Mouse (Mus musculus) hindlimb bud, embryonic 11.5 days (tissue): ENCODE measurements around the gene Hhipl1.

Source experiments
- DNase-seq: peaks from one replicate; pipeline ENCODE4 v3.0.0-alpha.2; 2012; ENCODE audit warnings: low read depth, low spot score; ENCODE audit errors: extremely low spot score

Hhipl1 gene

DNA sequence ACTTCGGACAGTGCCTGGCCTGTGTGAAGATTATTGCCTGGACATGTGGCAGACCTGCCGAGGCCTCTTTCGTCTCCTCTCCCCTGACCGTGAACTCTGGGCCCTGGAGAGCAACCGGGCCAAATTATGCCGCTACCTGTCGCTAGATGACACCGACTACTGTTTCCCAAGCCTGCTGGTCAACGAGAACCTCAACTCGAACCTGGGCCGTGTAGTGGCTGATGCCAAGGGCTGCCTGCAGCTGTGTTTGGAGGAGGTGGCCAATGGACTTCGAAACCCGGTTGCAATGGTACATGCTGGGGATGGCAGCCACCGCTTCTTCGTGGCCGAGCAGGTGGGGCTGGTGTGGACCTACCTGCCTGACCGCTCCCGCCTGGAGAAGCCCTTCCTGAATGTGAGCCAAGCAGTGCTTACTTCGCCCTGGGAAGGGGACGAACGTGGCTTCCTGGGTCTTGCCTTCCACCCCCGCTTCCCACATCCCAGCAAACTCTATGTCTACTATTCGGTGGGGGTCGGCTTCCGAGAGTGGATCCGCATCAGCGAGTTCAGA lies 5.7 kb downstream of the Hhipl1 start:
- no peak for DNase-seq

DNA sequence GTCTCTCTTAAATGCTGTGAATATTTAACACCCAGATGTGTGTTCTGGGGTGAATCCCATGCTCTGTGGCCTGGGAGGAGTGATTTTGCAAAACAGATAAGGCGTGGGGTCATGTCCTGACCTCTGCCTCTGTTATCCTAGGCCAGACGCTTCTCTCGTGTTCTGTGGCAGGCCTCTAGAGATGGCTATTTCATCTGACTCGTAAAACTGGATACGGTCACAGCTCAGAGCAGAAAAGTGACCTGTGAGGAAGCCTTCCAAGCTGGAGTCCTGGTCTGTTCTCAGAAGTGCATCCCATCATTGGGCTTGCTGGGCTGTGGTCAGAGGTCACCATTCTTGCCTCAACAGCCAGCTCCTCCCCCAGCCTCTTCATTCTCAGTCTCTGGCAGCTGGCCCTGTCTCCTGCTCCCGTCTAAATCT lies 6.4 kb downstream of the Hhipl1 start:
- DNase-seq, result no peak

- DNase-seq, result no peak
Observed at GRCm38 (mm10) chr12:108313244-108313772, 7.2 kb downstream of the Hhipl1 start.

- no peak for DNase-seq
Observed at GRCm38 (mm10) chr12:108315818-108316217, 9.7 kb downstream of the Hhipl1 start.

- DNase-seq, result no peak
Observed at GRCm38 (mm10) chr12:108316655-108317054, 10.6 kb downstream of the Hhipl1 start.

DNA sequence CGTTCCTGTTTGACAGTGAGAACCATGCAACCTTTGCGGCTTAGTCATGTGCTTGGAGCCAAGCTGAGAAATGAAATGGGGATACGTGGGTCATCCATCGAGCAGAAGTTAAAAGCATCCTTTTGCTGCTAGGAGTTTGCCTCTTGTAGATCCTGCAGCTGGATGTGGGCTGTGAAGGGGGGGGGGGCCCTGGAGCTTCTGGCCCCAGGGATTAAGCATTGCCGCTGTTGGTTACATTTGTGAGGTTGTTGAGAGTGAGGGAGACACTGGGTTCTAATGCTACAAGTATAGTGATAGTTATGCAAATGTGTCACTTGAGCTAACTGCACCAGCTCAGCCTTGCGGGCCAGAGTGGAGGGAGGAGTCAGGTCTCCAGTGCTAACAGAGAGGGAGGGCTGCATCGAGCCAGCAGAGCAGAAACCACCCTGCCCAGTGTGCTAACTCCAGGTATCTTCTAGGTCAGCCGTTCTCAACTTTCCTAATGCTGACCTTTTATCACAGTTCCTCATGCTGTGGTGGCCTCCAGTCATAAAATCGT lies 11.2 kb downstream of the Hhipl1 start:
- no peak for DNase-seq

- no peak for DNase-seq
Observed at GRCm38 (mm10) chr12:108317826-108318430, 11.9 kb downstream of the Hhipl1 start.

- DNase-seq, result no peak
Observed at GRCm38 (mm10) chr12:108318499-108318898, 12.4 kb downstream of the Hhipl1 start.

GRCm38 (mm10) chr12:108320096-108320495 lies 14.0 kb downstream of the Hhipl1 start:
- no peak for DNase-seq

DNA sequence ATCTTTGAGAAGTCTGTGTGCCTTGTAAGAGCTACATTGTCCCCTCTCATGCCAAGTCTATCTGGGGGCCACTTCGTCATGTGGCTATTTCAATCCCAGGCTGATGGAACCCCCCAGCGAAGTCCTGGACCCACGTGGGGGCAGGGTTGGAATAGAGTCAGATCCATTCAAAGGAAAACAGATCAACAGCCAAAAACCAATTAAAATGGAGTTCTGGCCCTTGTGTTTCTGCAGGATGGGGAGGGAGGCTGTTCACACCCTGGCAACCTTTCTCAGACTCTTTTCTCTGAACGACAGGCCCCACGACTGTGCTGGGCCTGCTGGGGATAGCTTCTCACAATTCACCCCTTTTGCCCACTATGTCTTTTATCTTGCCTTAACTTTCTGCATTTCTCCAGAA lies 20.3 kb downstream of the Hhipl1 start:
- DNase-seq, result no peak

GRCm38 (mm10) chr12:108327889-108328491 lies 21.9 kb downstream of the Hhipl1 start:
- no peak for DNase-seq

GRCm38 (mm10) chr12:108333056-108333455 lies 27.0 kb downstream of the Hhipl1 start:
- peak; percentile 37 for DNase-seq

DNA sequence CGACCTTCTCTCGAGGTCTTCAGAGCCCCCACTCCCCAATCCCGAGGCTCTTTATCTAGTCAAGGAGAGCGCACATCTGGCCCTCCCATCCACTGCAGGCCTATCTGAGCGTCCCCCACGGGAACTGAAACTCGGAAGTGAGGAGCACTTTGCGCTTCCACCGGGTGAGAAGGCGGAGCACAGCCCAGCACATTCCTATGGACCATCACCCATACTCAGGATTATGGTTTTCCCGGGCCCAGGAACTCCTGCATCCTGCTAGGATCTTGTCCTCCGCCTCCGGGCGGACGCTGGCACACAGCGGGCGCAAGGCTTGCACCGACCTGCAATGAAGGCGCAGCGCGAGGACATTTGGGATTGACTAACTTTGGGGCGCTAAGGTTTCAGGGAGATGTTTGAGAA lies 27.4 kb downstream of the Hhipl1 start:
- DNase-seq, result no peak

DNA sequence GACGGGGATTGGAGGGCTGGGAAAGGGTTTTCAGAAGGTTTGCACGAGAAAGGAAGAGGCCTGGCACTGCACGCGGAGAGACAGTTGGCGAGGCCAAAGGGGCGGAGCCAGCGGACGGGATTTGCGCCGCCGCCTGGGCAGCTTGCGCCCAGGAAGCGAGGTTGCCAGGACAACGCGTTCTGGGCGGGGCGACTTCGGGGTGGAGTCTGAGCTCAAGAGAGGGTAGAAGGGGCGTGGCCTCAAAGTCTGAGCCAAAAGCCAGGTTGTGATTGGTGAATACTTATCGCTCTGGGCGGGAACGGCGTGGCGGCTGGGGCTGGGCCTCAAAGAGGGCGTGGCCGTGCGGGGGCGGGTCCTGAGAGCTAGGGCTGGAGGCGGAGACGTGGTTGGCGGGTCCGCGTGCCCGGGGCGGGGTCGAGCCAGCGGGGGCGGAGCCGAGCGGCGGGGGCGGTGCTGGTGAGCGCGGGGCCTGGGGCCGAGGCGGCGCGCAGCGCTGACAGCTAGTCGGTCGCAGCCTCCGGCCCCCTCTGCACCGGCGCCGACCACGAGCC lies 27.9 kb downstream of the Hhipl1 start, which contains the start of gene Cyp46a1:
TSS of gene Cyp46a1 (plus strand) at position 487 of the 551 bp plus-strand sequence.
- DNase-seq, result peak; percentile 91

DNA sequence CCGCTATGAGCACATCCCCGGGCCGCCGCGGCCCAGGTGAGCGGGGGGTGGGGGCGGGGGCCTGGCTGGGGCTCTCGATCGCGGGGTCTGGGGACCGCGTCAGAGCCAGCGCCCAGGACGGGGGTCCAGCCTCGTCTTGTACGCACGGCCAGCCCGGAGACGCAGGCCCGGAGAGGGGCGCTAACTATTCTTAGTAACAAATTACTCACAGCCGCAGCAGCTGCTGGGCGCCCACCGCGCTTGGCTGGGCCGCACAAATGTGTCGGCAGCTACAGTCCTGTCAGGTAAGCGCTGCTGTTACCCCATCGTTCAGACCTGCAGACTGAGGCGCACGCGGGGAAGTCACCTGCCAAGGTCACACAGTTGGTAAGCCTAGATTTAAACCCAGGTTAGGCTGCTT lies 28.5 kb downstream of the Hhipl1 start:
- DNase-seq, result no peak

- peak; percentile 44 for DNase-seq
Observed at GRCm38 (mm10) chr12:108338572-108339190, 32.6 kb downstream of the Hhipl1 start.

- DNase-seq, result no peak
Observed at GRCm38 (mm10) chr12:108348151-108348550, 42.1 kb downstream of the Hhipl1 start.

- no peak for DNase-seq
Observed at GRCm38 (mm10) chr12:108349026-108349425, 43.0 kb downstream of the Hhipl1 start.

DNA sequence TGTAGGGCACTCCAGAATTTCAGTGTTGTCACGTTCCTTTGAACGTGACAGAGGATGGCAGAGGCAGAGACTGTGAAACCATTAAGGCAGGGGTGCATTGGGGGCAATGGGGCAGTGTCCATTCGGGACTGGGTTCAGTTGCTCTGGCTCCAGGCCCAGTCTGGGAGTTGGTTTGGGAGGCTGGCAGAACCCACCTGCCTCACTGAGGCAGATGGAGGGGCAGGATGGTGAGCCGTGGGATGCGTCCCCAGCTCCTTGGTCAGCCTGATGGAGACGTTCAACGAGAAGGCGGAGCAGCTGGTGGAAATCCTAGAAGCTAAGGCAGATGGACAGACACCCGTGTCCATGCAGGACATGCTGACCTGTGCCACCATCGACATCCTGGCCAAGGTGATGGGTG lies 44.9 kb downstream of the Hhipl1 start:
- no peak for DNase-seq

DNA sequence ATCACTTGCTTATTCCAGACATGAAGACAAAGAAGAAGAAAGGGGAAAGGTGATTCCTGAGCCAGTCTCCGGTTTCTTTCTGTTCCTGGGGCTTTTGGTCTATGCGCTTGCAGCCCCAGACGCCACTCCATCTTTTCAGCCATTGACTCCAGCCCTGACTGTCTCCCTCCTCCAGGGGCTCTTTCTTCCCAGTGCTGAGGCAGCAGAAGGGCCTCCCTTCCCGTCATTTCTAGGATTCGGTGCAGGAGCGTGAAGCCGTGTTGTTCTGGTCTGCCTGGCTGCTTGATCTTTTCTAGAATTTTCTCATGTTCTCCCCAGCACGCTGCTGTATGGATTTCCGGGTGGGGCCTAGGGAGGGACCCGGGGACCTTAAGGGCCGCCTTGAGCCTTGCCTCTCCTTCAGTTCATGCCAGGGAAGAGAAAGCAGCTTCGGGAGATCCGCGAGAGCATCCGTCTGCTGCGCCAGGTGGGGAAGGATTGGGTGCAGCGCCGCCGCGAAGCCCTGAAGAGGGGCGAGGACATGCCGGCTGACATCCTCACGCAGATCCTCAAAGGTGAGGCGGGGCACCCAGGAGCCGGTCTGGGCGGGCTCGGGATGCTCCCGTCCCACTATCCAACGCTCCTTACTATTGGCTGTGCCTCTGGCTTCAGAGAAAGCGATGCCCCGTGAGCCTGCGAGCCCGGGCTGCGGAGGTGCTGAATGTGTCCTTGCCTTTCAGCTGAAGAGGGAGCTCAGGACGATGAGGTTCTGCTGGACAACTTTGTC lies 46.5 kb downstream of the Hhipl1 start:
- no peak for DNase-seq

DNA sequence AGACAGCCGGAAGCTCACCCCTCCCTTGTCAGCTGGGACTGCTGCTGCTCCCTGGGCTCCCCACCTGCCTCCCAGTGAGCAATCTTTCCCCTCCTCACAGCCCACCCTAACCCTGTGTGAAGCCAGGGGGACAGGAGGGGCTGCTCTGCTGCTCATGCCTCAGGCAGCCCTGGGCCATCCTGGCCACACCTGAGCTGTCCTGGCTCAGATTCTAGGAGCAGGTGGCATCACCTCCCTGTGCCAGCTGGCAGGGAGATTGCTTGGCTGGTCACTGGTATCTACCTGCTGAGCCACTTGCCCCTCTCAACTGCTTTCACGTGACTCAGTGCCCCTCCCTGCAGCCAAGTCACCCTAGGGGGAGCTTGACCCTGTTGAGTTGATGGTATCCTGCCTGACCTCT lies 48.2 kb downstream of the Hhipl1 start:
- no peak for DNase-seq
